Mouse (Mus musculus): Measurements from ENCODE around the gene Etfb.

DNA sequence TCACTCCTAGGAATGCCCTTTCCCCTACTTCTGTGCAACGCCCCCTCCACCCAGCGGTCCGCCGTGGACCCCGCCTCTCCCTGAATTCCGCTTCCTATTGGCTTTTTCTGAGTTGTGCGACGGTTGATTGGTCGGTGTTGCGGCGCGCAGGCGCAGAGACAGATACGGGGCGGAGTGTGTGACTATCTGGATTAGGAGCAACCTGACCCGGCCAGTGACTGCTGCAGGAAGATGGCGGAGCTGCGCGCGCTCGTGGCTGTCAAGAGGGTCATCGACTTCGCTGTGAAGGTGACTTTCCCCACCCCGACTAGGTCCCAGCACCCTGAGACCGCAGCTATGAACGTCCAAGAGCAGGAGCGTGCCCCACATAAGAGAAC lies at the start of gene Etfb, which contains the start of gene Gm45233:
- TF ChIP-seq CTCF (IDR thresholded peaks at IDR 0.05; ENCODE audit: control insufficient read depth, insufficient read depth, insufficient replicate concordance, low read depth, low read length) (no peak), POLR2A (IDR thresholded peaks at IDR 0.05; ENCODE audit: control insufficient read depth, low read depth, low read length) (peak; percentile 81)
